In genomic region chr1:90694761-90695160, GRCm38 (mm10) we compare ENCODE assay signal across 21 mouse cellular contexts.
"Had no signal": no experiment of that assay in that cellular context is flagged by ENCODE, and none has a peak within 500 bp of the region (broad histone marks: within the 10 kb centered on the region; RNA-seq: fewer than 3 reads in every experiment).

No protein-coding gene starts in this region.

- H3K4me2 ChIP-seq: limb, embryonic 15.5 days; liver, embryonic 11.5 days; lung, embryonic 14.5 days; midbrain, embryonic 12.5 days; midbrain, embryonic 15.5 days; neural tube, embryonic 13.5 days; stomach, embryonic 15.5 days had no signal

- H3K9me3 ChIP-seq: limb, embryonic 15.5 days; midbrain, embryonic 12.5 days; midbrain, embryonic 15.5 days; neural tube, embryonic 13.5 days; stomach, embryonic 15.5 days had no signal

- H3K27ac ChIP-seq: kidney, postnatal 0 days; layer of hippocampus, adult 2 months; limb, embryonic 15.5 days; liver, embryonic 14.5 days; macrophage; midbrain, embryonic 12.5 days; midbrain, embryonic 15.5 days; neural tube, embryonic 13.5 days; stomach, embryonic 15.5 days had no signal

- H3K27me3 ChIP-seq: limb, embryonic 15.5 days; midbrain, embryonic 12.5 days; midbrain, embryonic 15.5 days; neural tube, embryonic 13.5 days; stomach, embryonic 15.5 days had no signal

- H3K4me3 ChIP-seq: layer of hippocampus, adult 2 months; limb, embryonic 15.5 days; midbrain, embryonic 12.5 days; midbrain, embryonic 15.5 days; myocyte; neural tube, embryonic 13.5 days; stomach, embryonic 15.5 days had no signal

- DNase-seq: kidney, adult 2 months; kidney, postnatal 25 days; layer of hippocampus, adult 9-11 months; liver, postnatal 0 days; lung, embryonic 14.5 days; retina, postnatal 1 day; right cerebral cortex, postnatal 25 days; spleen, adult 18-20 months had no signal

- H3K36me3 ChIP-seq: limb, embryonic 15.5 days; midbrain, embryonic 12.5 days; midbrain, embryonic 15.5 days; neural tube, embryonic 13.5 days; stomach, embryonic 15.5 days had no signal

- H3K4me1 ChIP-seq: midbrain, embryonic 12.5 days; midbrain, embryonic 15.5 days; neural tube, embryonic 13.5 days had no signal

- H3K9ac ChIP-seq: limb, embryonic 15.5 days; liver, embryonic 14.5 days; liver, postnatal 0 days; lung, embryonic 14.5 days; midbrain, embryonic 12.5 days; midbrain, embryonic 15.5 days; neural tube, embryonic 13.5 days; stomach, embryonic 15.5 days had no signal

- ATAC-seq: intestine, postnatal 0 days; liver, postnatal 0 days; lung, postnatal 0 days; midbrain, embryonic 15.5 days had no signal
